Mouse (Mus musculus) thymus, postnatal 36 days (tissue): ENCODE data around the gene Gm9803.
"Not testable (repeated sequence)": the region's sequence is repeated elsewhere in the genome, so short reads cannot be mapped to it uniquely, and the experiment has no call there.

Source experiments
- DNase-seq, 2 experiments: peaks; one replicate each; pipeline ENCODE4 v3.0.0; 2022; ENCODE audit warnings: mixed read lengths in 2 of 2

The Gm9803 gene

GRCm38 (mm10) chr10:43523931-43524330 is at the start of gene Gm9803:
Gene Gm9803, plus strand, starts transcription at chr10:43524084.
- not testable (repeated sequence) for DNase-seq

GRCm38 (mm10) chr10:43475376-43475775 is 48.5 kb upstream of the Gm9803 start:
- DNase-seq: peak; percentile 20 to 33

- no peak for DNase-seq
Measured at GRCm38 (mm10) chr10:43477459-43477858, 46.4 kb upstream of the Gm9803 start.

- DNase-seq: peak; percentile 27 to 45
Measured at GRCm38 (mm10) chr10:43477865-43478681, 45.8 kb upstream of the Gm9803 start.

GRCm38 (mm10) chr10:43478751-43479435 is 45.0 kb upstream of the Gm9803 start, which contains the start of gene Bend3:
Gene Bend3, plus strand, starts transcription at chr10:43478831.
- DNase-seq: peak; percentile 64 to 76

GRCm38 (mm10) chr10:43479436-43480157 is 44.3 kb upstream of the Gm9803 start:
- peak; percentile 87 to 90 for DNase-seq

GRCm38 (mm10) chr10:43480227-43480849 is 43.5 kb upstream of the Gm9803 start:
- DNase-seq: no peak

- no peak for DNase-seq
Measured at GRCm38 (mm10) chr10:43481179-43481578, 42.7 kb upstream of the Gm9803 start.

DNA sequence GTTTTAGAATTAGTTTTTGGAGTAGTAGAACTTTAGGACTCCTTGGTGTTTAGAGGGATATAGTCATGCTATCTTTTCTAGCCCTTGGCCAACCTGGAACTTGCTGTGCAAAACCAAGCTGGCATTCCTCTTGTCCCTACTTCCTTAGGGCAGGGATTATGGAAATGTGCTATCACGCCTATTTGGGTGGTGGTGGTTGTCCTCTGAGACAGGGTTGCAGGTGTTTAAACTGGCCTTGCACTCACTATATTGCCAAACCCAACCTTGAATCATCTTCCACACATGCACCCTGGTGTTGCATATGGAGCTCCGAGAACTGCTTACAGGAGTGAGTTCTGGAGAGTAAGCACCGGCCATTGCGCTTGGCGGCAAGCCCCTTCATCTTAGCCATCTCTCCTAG is 41.9 kb upstream of the Gm9803 start:
- no peak for DNase-seq

DNA sequence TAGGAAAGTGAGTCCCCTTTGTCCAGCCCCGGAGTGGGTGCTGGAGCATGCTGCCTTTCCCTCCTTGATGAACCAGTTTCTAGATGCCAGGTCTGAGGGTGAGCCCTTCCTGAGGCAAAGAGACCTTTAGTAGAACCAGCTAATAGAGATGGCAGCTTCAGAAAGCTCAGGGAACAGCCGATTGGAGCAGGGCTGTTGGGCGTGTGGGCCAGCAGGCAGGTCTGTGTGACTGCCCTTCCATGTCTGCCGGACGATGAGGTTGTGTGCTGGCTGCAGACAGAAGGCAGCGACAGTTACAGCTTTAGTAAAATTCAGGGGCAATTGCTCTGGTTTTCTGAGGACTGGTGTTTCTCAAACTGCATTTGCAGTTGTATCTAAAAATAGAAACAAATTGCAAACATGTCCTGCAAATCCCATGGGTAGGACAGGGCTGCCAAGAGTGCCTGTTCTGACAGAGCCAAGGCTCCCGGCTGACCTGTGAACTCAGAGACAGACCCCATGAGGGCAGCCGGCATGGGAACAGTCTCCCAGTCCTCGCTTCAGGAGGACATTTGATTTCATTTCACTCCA is 40.4 kb upstream of the Gm9803 start:
- no peak for DNase-seq

DNA sequence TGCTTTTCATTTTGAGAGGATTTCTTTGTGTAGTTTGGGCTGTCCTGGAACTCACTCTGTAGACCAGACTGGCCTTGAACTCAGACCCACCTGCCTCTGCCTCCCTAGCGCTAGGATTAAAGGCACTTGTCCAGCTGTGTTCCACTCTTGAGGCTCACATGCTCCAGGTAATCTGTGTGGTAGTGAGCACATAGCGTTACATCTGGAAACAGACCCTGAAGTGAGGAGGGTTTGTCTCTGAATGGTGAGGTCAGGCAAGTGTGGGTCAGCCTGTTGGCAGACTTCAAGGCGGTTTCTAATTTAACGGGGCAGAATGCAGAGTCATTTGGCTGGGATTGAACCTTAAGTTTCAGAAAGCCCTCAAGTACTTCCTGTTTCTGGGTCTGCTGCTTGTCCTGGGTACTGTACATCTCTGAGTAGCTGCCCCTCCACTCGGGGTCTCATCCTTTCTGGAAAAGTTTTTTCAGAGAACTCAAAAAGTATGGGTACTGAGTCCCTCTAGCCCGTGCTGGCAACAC is 38.1 kb upstream of the Gm9803 start:
- DNase-seq: no peak

GRCm38 (mm10) chr10:43487441-43488010 is 36.4 kb upstream of the Gm9803 start:
- no peak for DNase-seq

GRCm38 (mm10) chr10:43488258-43488657 is 35.6 kb upstream of the Gm9803 start:
- no peak for DNase-seq

GRCm38 (mm10) chr10:43489139-43489538 is 34.7 kb upstream of the Gm9803 start:
- DNase-seq: no peak

- no peak for DNase-seq
Measured at GRCm38 (mm10) chr10:43489550-43489949, 34.3 kb upstream of the Gm9803 start.

GRCm38 (mm10) chr10:43490034-43490433 is 33.9 kb upstream of the Gm9803 start:
- no peak for DNase-seq

DNA sequence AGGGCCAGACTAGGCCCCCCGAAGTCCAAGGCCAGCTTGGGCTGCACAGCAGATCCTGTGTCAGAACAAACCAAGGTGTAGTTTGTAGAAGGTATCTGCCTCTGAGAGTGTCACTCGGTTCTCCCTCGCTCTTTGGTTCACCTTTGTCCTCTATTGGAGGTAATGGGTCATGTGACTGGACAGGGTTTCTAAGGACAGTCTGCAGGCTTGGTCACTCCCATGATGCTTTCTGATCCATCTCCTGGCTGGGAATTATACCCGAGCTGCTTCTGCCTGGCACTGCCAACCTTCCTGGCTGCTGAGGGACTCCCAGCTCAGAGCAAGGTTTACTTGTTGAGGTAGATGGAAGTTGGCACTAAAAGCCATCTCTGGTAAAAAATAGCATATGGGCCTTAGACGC is 33.0 kb upstream of the Gm9803 start:
- DNase-seq: no peak

DNA sequence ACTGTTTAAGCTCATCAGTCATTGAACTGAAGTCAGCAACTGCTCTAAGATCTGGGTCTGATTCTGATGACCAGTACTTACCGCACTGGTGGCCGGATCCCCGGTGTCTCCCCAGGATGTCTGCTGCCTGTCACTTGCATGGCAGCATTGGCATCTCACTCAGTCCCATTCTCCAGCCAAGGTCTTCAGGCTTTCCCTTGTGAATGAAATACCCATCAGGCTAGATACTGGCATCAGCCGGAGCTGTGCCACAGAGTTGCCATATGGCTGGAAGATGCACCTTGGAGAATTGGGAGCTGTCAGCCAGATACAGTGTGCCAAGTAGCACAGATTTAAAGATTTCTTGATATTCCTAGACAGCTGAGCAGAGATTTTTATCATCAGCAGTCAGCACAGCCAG is 21.3 kb upstream of the Gm9803 start:
- no peak for DNase-seq

- no peak for DNase-seq
Measured at GRCm38 (mm10) chr10:43504291-43504690, 19.6 kb upstream of the Gm9803 start.

GRCm38 (mm10) chr10:43507051-43507450 is 16.8 kb upstream of the Gm9803 start:
- DNase-seq: no peak

DNA sequence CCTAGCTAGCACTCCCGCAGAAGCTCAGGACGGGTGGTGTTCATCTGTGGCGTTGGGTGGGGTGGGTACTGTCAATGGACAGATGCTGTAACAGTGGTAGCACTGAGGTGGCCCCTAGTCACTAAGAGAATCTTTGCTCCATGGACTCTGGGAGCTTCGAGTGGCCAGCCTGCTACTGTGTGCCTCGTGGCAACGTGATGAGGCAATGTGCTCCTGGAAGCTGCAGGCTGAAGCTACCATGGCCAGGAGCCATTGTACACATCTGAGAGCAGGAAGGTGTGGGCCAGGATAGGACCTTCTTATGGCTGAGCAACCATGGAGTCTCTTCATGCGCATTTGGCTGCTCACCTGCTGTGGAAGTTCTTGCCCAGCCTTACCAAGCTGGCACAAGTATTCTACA is 14.7 kb upstream of the Gm9803 start:
- DNase-seq: no peak

- DNase-seq: no peak
Measured at GRCm38 (mm10) chr10:43512976-43513375, 10.9 kb upstream of the Gm9803 start.
